Mouse (Mus musculus) urinary bladder, postnatal 14 days (tissue): ENCODE results near the gene Btn2a2.

ENCODE experiments used
- DNase-seq: peaks from one replicate; pipeline ENCODE4 v3.0.0; 2021; ENCODE audit warnings: low spot score

Btn2a2 gene

GRCm38 (mm10) chr13:23521703-23522102 is 33.0 kb upstream of the Btn2a2 start:
- peak; percentile 76 for DNase-seq

- peak; percentile 76 for DNase-seq
These were observed 30.8 kb upstream of the Btn2a2 start for GRCm38 (mm10) chr13:23519416-23519815.

- peak; percentile 76 for DNase-seq
These were observed 30.2 kb upstream of the Btn2a2 start for GRCm38 (mm10) chr13:23518885-23519284.

DNA sequence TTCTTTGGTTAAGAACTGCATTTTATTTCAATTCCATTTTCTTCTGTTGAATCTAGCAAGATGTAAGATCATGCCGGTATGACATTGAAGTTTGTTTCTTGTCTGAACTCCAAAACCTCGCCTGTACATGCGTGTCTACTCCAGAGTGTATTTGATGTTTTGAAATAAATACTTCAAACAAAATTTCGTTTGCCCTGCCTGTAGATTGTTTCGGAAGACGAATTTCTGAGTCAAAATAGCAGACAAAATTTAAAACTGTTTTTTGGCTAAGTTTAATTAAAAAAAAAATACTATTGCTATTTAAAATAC is 29.6 kb upstream of the Btn2a2 start:
- no peak for DNase-seq

GRCm38 (mm10) chr13:23517603-23518294 is 29.1 kb upstream of the Btn2a2 start:
- DNase-seq, result peak; percentile 90

DNA sequence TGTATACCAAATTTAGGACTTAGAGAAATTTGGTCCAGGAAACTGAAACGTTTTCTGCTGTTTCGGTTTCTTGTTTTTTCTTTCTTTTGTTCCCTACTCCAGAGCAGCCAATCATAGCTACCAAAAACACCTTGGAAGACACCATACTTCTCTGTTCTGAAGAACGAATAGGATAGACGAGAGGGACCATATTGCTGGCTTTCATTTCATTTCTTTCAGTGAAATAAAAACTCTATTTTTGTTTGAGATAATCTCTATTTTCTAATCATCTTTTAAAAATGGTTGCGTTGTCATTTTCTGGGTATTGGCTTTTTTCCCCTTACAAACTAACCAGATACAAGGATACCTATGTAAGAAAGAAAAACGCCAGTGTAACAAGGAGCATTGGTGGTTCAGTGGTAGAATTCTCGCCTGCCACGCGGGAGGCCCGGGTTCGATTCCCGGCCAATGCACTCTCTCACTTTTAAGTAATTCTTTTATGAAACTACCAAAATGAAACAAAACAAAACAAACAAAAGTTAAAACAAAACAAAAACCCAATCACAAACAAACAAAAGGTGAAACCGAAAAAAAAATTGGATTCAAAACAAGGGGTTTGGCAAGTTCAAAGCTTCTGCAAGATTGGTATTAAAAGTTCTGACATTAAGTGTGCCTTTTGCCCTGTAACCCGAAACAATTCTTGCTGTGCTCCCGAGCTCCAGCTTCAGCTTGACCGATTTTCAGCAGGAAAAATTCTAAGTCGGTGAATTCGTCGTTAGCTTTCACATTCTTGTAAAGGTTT is 28.4 kb upstream of the Btn2a2 start:
- peak; percentile 75 for DNase-seq

- no peak for DNase-seq
These were observed 27.4 kb upstream of the Btn2a2 start for GRCm38 (mm10) chr13:23515826-23516620.

DNA sequence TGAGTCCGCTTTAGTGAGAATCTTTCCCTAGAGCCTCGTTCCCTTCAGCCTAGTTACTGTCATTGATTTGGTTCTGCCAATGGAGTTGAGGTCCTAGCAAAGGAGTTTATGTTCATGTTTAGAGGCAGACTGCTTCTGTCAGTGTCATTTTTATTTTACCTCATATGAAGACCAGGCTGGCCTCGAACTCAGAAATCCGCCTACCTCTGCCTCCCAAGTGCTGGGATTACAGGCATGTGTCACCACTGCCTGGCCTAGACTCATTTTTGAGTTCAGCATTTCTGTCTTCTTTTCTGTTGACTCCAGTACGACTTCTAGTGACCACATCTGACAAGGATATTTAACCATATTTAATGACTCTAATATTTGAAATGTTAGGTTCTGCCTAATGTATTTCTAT is 26.6 kb upstream of the Btn2a2 start:
- DNase-seq, result no peak

GRCm38 (mm10) chr13:23513517-23513916 is 24.9 kb upstream of the Btn2a2 start:
- DNase-seq, result no peak

DNA sequence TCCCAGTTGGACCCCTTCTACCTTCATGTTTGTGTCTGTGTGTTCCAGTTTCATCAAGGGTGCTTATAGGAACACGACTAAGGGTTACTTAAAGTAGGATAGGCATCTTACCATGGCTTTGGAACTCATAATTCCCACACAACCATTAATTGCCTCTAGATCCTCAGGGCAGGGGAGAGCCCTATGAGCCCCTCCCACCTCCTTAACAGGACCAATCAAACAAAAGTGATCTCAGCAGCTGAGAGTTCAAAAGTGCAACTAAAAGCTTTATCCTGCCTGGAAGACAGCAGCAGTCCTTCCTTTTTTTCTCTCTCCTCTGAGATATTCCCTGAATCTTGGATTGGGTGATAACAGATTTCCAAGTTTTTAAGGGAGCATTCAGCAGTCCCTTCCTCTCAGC is 21.5 kb upstream of the Btn2a2 start:
- DNase-seq, result no peak

GRCm38 (mm10) chr13:23506819-23507515 is 18.3 kb upstream of the Btn2a2 start:
- DNase-seq, result no peak

- DNase-seq, result no peak
These were observed 17.7 kb upstream of the Btn2a2 start for GRCm38 (mm10) chr13:23506351-23506750.

DNA sequence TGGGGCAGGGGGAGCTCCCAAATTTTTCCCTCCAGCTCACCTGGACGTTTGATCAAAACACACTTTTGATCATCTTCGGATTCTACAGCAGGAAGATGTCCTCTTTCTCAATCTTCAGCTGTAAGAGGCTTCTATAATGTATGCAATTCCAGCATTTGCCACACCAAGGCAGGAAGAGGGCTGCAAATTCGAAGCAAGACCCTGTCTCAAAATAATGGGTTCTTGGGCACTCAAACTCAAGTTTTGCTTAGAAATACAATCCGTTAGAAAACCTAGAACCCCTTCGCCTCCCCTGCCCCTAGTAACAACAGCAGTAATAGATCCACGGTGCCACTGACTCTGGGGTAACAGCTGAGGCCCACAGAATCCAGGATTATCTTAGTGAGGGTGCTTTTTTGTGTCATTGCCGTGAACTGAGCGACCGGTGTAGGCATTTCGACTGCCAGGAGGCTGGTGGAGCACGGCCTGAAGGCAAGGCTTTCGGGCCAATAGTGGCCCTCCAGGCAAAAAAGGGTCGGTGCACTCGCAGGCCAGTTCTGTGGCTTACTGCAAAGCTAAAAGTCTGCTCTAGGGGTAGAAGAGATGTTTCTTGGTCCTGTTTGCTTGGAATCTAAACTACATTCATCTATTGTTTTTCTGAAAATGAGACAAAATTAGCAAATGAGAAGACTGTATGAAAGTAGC is 17.1 kb upstream of the Btn2a2 start:
- DNase-seq, result no peak

DNA sequence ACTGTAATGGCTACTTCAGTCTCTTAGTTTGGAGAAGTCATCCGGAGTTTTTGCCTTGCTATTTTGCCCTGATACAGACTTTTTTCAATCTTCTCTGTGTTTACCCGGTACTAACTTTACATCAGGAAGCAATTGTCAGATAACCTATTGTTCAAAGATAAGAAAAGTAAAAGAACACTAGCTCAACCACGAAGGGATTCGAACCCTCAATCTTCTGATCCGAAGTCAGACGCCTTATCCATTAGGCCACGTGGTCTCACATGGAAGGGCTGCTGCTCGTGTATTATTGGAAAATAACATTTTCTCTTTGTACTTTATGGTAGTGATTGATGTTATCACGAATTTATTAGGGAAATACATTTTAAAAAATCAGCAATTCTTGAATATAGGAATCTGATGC is 15.1 kb upstream of the Btn2a2 start:
- DNase-seq, result peak; percentile 53

DNA sequence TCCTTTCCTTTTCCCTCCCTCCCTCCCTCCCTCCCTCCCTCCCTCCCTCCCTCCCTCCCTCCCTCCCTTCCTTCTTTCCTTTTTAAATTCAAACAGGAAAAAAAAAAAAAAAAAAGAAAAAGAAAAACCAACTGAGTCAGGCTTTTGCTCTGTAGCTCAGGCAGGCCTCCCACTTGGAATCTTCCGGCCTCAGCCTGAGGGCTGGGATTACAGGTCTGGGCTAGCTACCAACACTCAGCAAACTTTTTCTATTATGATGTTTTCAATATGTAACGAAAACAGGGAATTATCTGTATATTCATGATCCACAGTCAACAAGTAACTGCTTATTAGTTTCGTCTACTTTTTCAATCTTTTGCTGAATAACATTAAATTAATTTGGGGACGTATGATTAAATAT is 14.3 kb upstream of the Btn2a2 start:
- no peak for DNase-seq

- DNase-seq, result no peak
These were observed 13.4 kb upstream of the Btn2a2 start for GRCm38 (mm10) chr13:23502031-23502567.

DNA sequence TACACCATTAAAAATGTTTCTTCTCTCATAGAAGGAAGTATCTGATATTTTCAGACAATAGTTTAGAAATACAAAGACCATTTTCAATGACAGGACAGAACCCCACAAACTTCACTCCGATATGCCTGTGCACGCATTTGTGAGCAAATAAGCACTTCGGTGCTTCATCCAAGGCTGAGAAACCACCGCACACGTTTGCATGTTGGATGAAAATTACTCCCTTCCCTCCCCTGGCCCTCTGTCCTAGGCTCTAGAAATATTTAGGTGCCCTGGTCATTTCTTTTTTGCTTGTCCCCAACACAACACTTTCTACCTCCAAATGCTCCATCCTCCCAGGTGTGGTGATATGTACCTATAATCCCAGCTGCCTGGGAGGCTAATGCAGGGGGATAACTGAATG is 12.9 kb upstream of the Btn2a2 start:
- DNase-seq, result no peak

GRCm38 (mm10) chr13:23500424-23501200 is 12.0 kb upstream of the Btn2a2 start:
- DNase-seq, result peak; percentile 41

DNA sequence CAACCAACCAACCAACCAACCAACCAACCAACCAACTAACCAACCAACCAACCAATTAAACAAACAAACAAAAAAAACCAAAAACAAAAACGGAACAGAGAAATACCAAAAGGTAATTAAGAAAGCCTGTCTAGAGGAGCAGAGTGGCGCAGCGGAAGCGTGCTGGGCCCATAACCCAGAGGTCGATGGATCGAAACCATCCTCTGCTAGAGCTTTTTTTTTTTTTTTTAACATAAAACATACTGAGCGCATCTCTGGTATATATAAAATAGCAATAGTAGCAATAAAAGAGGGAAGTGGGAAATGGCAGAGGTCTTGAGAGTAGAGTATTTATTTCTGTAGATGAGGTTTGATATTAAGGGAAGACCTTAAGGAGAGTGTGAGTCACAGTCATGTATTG is 11.3 kb upstream of the Btn2a2 start:
- no peak for DNase-seq

DNA sequence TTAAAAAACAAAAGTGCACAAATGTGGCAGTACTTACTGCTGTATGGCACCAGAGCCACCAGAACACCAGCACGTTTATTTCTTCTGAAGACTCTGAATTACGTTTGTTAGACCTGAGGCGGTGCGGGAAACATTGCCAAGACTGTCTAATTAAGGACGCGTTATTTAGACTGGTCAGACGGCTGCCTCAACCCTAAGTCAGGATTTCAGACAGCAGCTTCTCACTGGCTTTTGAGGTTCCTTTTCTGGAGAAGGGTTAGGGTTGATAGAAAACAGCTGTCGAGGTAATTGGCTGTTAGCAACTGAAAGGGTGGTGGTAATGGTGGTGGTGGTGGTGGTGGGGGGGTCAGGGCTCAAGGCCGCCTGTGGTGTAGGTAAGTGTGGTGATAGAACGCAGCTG is 10.0 kb upstream of the Btn2a2 start:
- no peak for DNase-seq
